Mouse (Mus musculus): Measurements from ENCODE around the gene Prkca. TPM values are rescaled to one million over a fixed set of nuclear protein-coding genes. Genes with fewer than 3 reads are reported as not detected.

The Prkca gene
- total RNA-seq, 2 experiments from 2014 or later: 166 to 177 TPM

GRCm38 (mm10) chr11:108222026-108222425, 121.7 kb downstream of the Prkca start:
- intact Hi-C loops (cut with DNase I): loop anchor here (5.0 kb wide), 2 partner anchors 70 to 120 kb away; partner anchors contain the start of genes Apoh and Prkca
- no peak for DNase-seq (ENCODE audit: low spot score in 2 of 2)

- intact Hi-C loops (cut with DNase I): loop anchor here (5.0 kb wide), 2 partner anchors 69 to 121 kb away; partner anchors contain the start of genes Apoh and Prkca
Measured at GRCm38 (mm10) chr11:108221124-108221835, 122.4 kb downstream of the Prkca start.

GRCm38 (mm10) chr11:108220605-108221004, 123.1 kb downstream of the Prkca start:
- intact Hi-C loops (cut with DNase I): loop anchor here (5.0 kb wide), 2 partner anchors 68 to 122 kb away; partner anchors contain the start of genes Apoh and Prkca
- no peak for DNase-seq (ENCODE audit: low spot score in 2 of 2)

More at GRCm38 (mm10) chr11:108221124-108221835, 122.4 kb downstream of the Prkca start:
- peak; percentile 67 to 74 for DNase-seq (ENCODE audit: low spot score in 2 of 2)

- no peak for DNase-seq (ENCODE audit: low spot score in 2 of 2)
Measured at GRCm38 (mm10) chr11:108217043-108217442, 126.7 kb downstream of the Prkca start.

GRCm38 (mm10) chr11:108216064-108216463, 127.7 kb downstream of the Prkca start:
- intact Hi-C loops (cut with DNase I): no loop called here
- no peak for DNase-seq (ENCODE audit: low spot score in 2 of 2)

More at GRCm38 (mm10) chr11:108217043-108217442, 126.7 kb downstream of the Prkca start:
- intact Hi-C loops (cut with DNase I): no loop called here

GRCm38 (mm10) chr11:108215466-108215865, 128.3 kb downstream of the Prkca start:
- intact Hi-C loops (cut with DNase I): no loop called here
- no peak for DNase-seq (ENCODE audit: low spot score in 2 of 2)

- DNase-seq (ENCODE audit: low spot score in 2 of 2): no peak
- intact Hi-C loops (cut with DNase I): no loop called here
Measured at GRCm38 (mm10) chr11:108214521-108215223, 129.1 kb downstream of the Prkca start.

- intact Hi-C loops (cut with DNase I): no loop called here
Measured at GRCm38 (mm10) chr11:108213783-108214182, 129.9 kb downstream of the Prkca start.

GRCm38 (mm10) chr11:108212638-108213037, 131.1 kb downstream of the Prkca start:
- intact Hi-C loops (cut with DNase I): no loop called here
- no peak for DNase-seq (ENCODE audit: low spot score in 2 of 2)

More at GRCm38 (mm10) chr11:108213783-108214182, 129.9 kb downstream of the Prkca start:
- DNase-seq (ENCODE audit: low spot score in 2 of 2): no peak

GRCm38 (mm10) chr11:108212030-108212429, 131.7 kb downstream of the Prkca start:
- no peak for DNase-seq (ENCODE audit: low spot score in 2 of 2)
- intact Hi-C loops (cut with DNase I): no loop called here

GRCm38 (mm10) chr11:108210749-108211148, 133.0 kb downstream of the Prkca start:
- intact Hi-C loops (cut with DNase I): no loop called here
- DNase-seq (ENCODE audit: low spot score in 2 of 2): no peak

GRCm38 (mm10) chr11:108206602-108207001, 137.1 kb downstream of the Prkca start:
- intact Hi-C loops (cut with DNase I): no loop called here
- DNase-seq (ENCODE audit: low spot score in 2 of 2): no peak

GRCm38 (mm10) chr11:108204895-108205248, 138.9 kb downstream of the Prkca start:
- intact Hi-C loops (cut with DNase I): no loop called here
- no peak for DNase-seq (ENCODE audit: low spot score in 2 of 2)

GRCm38 (mm10) chr11:108204202-108204894, 139.4 kb downstream of the Prkca start:
- no peak for DNase-seq (ENCODE audit: low spot score in 2 of 2)
- intact Hi-C loops (cut with DNase I): no loop called here

GRCm38 (mm10) chr11:108202835-108203234, 140.9 kb downstream of the Prkca start:
- intact Hi-C loops (cut with DNase I): no loop called here
- DNase-seq (ENCODE audit: low spot score in 2 of 2): no peak

- intact Hi-C loops (cut with DNase I): no loop called here
Measured at GRCm38 (mm10) chr11:108200679-108201586, 142.8 kb downstream of the Prkca start.

GRCm38 (mm10) chr11:108199429-108199985, 144.2 kb downstream of the Prkca start:
- intact Hi-C loops (cut with DNase I): no loop called here
- no peak for DNase-seq (ENCODE audit: low spot score in 2 of 2)

More at GRCm38 (mm10) chr11:108200679-108201586, 142.8 kb downstream of the Prkca start:
- no peak for DNase-seq (ENCODE audit: low spot score in 2 of 2)

- intact Hi-C loops (cut with DNase I): no loop called here
Measured at GRCm38 (mm10) chr11:108198592-108198991, 145.1 kb downstream of the Prkca start.

More at GRCm38 (mm10) chr11:108198592-108198991, 145.1 kb downstream of the Prkca start:
- no peak for DNase-seq (ENCODE audit: low spot score in 2 of 2)
